Mouse (Mus musculus): ENCODE measurements around the gene Zfp36l1.

Gene Zfp36l1

DNA sequence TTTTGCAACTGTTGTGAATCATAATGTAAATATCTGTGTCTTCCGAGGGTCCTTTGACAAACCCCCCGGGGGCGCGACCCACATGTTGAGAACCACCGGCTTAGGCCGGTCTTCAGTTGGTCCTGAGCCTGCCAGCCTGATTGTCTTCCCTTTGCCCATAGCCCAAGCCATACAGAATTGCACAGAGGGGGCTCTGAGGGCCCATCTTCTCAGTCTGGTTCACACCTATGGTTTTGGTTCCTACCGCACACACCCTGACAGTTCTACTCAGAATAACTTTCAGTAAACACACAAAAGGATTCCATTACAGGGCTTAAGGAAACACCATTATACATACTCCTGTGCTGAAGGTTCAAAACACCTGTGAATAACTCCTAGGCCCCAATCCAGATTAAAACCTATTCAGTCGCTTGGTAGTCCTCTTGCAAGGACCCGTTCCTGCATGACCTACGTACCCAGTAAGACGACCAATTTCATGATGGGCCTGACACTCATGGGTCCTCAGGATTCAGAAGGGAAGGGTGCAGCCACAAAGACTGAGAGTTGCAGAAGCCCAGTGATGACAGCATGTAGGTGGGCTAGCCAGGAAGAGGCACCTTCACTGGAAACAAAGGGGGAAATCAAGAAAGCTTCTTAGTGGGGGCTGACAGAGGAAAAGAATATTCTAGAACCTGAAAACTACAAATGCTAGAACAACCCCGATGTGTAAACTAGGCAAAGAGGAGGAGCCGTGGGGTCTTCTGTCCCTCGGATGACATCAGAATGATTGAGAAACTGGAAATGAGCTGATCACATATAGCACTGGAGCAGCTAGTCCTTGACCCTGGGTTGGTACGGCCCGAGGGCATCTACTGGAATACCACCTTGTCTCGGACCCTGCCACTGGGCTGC is 18.8 kb upstream of the Zfp36l1 start:
- DNase-seq (ENCODE audit: low spot score in 2 of 2) = no peak

DNA sequence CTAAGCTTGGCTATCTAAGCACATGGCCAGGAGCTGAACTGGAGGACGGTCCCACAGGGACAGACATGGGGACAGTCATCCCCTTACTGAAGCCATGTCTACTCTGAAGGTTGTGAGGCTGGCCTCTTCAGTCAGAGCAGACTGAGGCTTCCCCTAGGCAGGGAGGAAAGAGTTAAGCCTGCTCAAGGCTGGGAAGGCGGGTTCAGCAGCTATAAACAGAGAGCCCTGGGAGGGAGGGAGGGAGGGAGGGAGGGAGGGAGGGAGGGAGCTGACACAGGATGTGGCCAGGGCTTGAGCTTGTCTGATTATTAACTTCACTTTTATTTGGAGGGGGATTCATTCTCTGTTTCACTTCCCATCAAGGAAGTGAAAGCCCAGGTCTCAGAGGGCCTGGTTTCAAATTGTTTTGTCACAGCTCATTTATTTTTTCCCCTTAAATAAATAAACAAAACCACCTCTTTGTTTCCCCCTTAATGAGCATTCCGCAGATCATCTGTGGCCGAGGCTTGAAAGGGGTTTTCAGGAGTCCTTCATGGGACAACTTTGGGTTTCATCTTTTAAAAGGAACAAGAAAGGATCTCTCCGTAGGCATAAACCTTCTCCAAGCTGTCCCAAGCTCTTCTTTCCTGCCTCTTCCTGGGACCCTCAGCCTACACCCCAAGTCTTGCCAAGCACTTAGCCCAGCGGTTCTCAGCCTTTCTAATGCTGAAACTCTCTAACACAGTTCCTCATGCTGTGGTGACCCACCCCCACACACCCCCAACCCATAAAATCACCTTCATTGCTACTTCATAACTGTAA is 17.9 kb upstream of the Zfp36l1 start:
- no peak for DNase-seq (ENCODE audit: low spot score in 2 of 2)

DNA sequence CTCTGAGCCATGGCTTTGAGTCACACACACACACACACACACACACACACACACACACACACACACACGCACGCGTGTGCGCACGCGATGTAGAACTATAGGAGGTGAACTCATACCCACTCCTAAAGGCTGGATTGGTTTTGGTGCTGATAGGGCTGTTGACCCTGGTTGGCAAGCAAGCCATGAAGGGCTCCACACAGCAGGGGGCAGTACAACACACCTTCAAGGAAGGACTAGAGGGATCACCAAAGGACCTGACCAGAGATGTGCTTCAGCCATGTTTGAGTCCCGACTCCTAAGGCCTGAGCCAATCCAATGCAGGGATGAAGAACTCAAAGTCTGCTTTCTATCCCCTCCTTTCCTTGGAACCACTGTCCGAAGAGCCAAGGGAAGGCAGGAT is 16.7 kb upstream of the Zfp36l1 start:
- no peak for DNase-seq (ENCODE audit: low spot score in 2 of 2)

DNA sequence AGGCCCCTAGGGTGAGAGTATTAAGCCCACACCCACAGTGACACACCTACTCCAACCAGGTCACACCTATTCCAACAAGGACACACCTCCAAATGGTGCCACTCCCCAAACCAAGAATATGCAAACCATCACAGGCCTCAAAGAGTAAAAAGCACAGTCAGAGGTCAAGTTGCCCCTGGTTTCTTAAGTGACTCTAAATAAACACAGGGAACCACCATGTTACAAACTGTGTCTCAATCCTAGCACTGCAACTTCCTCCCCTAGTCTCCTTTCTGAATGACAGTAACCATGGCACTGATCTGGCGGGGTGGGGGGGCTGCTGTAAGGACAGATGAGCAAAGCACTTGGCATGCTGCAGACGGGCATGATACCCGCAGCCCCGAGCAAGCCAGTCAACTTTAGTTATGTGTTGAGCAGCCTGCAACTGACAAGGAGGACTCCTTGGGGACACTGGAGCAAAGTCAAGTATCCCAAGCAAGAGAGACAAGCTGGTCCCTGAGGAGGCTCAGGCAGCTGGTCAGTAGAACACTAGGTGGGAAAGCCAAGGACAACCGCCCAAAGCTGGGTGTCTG is 14.5 kb upstream of the Zfp36l1 start:
- DNase-seq (ENCODE audit: low spot score in 2 of 2) = no peak

DNA sequence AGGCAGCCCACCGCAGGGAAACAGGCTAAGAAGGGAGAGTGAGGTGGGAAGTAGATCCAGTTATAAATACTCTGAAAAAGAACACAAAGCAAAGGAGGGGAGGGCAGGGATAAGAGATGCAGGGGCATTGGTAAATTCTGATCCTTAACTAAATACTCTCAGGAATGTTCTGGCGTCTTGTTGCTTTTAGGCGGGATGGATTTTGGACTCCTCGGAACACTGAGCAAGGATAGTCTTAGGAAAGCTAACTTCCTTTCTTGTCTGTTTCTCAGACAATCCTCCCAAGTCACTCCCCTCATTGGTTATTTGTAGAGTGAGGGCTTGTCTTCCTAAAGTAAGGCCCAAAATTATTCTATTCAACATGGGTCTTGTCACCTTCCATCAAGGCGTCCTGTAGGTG is 12.5 kb upstream of the Zfp36l1 start:
- DNase-seq (ENCODE audit: low spot score in 2 of 2) = no peak

DNA sequence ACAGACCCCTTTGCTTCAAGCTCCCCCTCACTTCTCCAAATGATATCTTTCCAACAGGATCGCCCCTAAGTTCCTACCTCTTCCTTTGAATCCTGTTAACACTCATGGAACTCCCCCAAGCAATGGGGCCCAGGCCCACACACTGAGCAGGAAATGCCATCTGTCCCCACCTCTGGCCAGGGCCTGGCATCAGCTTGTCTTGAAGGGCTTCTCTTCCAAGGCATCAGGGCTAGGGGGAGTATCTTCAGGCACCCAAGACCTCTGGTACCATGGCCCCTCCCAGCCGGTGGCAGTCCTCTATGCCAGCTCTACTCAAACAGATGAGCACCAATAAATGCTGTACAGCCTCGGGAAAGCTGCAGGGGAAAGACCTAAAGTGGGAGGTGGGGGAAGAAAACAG is 11.9 kb upstream of the Zfp36l1 start:
- no peak for DNase-seq (ENCODE audit: low spot score in 2 of 2)

DNA sequence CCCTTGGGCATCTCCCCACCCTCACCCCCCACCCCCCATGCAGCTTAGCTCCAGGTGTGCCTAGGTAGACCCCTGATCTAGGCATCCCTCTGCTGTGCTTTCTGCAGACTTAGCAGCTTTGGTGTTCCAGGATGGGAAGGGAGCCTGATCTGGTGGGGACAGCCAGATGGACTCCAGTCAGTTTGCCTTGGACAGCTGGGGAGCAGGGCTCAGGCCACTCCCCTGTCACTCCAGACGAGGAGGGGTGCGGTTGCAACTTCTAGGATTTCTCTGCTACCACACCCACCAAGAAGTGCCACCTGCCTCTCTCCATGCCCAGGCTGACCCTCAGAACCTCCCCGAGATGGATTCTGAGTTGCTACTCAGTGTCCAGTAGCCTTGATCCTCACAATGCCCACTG is 11.4 kb upstream of the Zfp36l1 start:
- DNase-seq (ENCODE audit: low spot score in 2 of 2) = no peak

DNA sequence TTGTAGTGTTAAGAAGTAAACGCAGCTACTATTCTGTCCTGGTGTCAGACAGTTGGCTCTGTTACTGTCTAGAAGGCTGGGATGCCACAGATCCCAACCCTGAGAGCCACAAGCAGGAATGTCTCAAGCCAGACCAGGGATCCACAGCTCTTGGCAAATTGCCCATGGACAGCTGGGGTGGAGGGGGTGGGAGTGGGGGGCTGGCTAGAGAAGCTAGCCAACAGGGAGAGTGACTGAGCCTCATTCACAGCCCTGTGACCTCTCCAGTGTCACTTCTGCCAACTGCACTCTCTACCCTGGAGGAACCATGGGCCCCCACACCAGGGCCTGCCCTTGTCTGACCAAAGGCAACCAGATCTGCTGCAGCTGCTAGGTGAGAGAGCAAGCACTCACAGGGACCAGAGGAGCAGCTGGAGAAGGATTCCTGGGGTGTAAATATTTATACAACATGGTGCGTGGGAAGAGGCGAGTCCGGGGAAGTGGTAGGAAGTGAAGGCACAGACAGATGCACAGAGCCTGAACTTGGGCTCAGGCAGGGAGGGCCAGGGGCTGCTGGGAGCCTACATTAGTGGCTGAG is 10.5 kb upstream of the Zfp36l1 start:
- no peak for DNase-seq (ENCODE audit: low spot score in 2 of 2)

DNA sequence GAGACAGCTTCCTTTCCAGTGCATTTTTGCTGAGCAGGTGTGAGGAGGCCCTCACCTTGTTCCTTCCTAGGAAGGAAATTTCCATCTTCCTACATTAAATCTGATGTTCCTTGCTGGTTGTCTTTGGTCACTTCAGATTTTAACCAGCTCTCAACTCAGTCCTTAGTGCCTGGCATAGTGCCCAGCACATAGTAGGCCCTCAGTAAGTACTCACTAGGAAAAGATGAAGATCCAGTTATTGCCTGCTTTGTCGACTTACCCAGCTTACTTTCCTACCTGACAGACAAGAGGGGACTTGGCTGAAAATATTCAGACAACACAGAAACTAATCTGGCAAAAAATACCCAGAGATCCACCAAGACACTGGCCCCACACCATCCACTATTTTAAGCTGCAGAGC is 8.6 kb upstream of the Zfp36l1 start:
- no peak for DNase-seq (ENCODE audit: low spot score in 2 of 2)

DNA sequence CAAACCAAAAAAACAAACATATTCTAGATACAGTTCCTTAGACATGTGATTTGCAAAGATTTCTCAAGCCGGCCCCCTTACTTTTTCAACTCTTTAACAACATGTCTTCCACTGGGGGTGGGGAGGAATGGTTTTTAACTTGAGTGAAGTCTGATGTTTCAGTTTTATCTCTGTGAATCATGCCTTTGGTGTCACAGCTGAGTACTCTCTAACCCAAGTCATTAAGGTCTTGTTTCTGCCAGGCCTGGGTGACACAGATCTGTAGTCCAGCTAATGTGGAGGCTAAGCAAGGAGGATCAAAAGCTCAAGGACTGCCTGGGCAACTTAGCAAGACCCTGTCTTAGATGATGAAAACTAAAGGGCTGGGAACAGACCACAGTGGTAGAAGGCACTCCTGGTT is 5.8 kb upstream of the Zfp36l1 start:
- no peak for DNase-seq (ENCODE audit: low spot score in 2 of 2)

DNA sequence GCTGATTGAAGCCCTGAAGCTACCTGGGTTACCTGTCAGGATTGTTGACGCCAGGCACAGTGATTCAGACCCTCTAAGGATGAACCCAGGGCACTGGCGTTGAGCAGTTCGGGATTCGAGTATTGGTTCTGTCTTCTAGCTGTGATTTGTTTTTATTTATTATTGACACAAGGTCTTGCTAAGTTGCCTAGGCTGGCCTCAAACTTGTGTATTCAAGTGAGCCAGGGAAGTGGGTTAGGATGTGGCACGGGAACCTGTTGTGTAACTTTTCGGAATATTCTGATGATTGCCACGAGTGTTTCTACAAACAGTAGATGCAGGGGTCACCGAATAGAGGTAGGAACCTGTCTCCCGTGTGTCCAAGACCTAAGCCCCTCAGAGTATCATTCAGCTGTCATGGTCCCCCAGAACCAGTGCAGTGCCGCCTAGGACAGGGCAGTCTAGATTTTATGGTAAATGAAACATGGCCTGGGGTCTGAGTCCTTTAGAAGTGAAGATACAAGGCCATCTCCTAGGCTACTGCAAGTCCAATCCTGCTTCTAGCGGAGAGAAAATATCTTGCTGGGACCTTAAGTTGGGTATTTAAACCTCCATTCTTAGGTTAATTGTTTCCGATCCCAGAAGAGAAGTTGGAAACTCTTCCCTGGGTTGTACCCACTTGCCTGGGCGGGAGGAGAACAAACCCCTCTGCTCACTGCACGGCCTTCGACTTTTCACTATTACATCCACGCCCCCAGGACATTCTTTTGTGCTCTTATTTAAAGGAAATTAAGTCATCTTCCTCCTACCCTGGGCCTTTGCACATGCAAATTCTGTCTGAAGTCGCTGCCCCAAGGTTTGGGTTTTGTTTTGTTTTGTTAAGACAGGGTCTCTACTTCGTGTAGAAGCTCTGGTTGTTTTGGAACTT is 3.6 kb upstream of the Zfp36l1 start:
- no peak for DNase-seq (ENCODE audit: low spot score in 2 of 2)

DNA sequence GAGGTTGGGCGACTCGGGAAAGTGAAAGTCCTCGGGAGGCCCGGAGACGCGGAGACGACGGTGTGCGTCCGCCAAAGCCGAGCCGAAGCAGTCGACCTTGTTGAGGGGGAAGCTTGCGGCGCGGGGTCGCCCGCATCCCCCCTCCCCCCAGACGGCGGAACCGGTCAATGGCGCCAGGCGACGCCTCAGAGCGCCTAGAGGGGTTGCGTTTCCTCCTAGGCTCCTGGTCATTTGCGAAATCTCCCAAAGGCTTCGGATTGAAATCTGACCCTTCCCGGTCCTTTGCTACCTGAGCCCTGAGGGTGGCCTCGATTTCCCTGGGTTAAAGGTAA is 3.0 kb upstream of the Zfp36l1 start:
- no peak for DNase-seq (ENCODE audit: low spot score in 2 of 2)

DNA sequence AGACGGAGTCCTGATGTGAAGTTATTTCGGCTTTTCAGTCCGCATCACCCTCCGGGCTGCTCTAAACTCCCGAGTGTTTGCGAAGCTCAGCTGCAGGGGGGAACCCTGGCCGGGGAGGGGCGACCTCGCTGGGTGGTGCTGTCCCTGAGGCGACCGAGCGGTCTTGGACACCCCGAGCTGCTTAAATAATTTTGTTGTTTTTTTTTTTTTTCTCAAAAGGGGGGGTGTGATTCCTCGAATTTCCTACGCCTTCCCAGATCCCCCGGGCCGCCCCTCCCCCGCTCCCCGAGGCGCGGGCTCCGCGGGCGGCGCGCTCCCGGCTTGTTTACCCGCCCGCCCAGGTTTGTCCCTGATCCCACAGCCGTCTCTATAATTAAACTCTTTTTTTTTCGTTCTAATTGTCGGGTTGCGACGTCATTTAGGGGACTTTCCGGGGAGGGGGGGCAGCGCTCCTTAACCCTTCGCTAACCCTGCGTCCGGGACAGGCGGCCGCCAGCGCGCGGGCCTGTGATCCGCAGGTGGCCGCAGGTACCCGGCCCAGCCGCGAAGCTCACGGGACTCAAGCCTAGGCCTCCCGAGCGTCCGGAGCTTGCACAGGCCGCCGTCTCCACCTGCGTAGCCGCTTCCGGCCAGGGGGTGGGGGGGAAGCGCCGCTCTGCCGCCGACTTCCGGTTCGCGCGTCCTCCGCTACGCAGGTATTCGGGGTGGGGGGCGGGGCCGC is 2.5 kb upstream of the Zfp36l1 start:
- DNase-seq (ENCODE audit: low spot score in 2 of 2) = peak; percentile 77 to 84

DNA sequence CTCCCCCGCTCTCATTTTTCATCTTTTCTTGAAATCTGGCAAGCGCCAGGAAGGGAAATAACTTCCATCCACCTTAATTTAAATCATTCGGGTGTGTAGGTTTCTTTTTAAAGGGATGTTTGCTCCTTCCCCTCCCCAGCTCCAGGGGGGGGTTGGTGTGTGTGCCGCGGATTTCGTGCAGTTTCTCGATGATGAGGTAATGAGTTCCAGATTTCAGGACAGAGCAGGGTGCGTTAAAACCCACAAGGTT is 2.0 kb upstream of the Zfp36l1 start:
- no peak for DNase-seq (ENCODE audit: low spot score in 2 of 2)

DNA sequence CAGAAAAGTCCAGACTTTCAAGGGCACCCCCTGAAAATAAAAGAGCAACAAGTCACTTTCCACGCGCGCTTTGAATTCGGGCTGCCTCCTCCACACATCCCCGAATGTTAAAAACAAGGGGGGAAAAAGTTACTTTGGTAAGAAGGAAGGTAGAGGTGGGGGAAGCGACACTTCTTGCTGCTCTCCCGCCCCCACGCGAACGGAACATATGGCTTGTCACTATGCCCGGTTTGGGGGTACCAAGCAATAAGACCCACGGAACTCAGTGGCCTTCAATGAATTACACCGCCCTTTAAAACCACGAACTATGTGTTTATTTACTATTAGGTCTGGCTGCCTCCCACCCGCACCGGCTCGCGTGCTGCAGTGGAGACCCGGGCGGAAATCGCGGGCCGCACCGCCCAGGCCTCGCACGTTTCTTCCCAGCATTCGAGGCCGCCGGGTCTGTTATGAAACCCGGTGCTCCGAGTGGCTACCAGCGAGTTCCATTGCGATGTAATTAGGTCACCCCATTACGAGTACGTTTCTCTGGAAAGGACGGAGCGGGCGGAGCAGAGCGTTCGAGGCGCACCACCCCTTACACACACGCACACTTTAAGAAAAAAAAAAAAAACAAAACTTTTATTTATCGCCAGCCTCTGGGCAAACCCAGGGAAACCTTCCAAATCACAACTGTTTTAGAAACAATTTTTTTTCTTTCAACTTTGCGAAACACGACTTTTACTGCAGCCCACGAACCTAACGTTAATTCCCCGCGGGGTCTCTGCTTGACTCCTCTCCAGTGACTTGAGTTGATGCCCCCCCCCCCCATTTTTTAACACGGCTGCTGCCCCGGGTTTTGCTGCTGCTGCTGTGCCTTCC is 1.4 kb upstream of the Zfp36l1 start:
- DNase-seq (ENCODE audit: low spot score in 2 of 2) = peak; percentile 73 to 86

DNA sequence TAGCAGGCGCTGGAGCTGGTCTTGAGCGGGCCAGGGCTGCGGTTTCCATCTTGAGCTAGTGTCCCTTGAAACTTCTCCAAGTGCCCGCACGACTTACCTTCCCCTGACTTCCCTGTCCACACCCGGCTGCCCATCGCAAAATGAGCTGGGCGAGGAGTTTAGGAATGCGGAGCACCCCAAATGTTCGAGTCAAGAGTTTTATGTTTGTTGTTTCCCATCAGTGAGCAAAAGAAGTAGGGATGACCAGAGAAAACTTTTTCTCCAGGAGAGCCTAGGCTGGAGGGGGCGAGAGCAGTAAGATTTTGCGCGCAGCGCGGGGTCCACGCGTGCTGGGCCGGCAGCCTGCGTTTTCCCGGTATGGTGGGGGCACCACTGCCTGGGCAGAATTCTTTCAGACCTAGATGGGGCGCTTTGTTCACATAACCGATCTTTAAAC is 791 bp upstream of the Zfp36l1 start:
- DNase-seq (ENCODE audit: low spot score in 2 of 2) = peak; percentile 54 to 55

DNA sequence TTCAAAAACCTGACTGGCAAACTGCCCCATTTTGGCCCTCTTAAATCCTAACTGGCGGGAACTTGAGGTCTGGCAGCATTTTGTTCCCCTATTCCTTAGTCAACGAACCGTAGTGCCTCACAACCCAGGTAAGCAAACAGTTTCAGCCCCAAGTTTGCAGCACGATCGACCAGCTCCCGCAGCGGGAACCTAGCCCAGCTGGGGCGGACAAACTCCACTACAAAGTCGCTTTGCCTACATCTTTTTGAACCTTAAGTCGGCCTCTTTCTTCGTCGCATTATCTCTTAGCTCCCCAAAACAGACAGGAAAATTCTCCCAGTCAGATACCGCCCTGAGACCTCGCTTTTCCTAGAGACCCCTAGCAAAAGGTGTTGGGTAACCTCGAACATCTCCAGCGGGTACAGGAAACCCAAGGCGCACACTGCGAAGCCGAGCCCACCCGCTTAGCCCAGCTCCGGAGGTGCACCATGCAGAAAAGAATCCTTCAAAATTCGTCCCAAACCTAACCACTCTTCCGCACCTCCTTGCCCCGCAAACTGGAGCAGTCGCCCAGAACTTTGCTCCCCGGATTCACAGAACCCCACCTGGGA is 647 bp downstream of the Zfp36l1 start:
- DNase-seq (ENCODE audit: low spot score in 2 of 2) = no peak

DNA sequence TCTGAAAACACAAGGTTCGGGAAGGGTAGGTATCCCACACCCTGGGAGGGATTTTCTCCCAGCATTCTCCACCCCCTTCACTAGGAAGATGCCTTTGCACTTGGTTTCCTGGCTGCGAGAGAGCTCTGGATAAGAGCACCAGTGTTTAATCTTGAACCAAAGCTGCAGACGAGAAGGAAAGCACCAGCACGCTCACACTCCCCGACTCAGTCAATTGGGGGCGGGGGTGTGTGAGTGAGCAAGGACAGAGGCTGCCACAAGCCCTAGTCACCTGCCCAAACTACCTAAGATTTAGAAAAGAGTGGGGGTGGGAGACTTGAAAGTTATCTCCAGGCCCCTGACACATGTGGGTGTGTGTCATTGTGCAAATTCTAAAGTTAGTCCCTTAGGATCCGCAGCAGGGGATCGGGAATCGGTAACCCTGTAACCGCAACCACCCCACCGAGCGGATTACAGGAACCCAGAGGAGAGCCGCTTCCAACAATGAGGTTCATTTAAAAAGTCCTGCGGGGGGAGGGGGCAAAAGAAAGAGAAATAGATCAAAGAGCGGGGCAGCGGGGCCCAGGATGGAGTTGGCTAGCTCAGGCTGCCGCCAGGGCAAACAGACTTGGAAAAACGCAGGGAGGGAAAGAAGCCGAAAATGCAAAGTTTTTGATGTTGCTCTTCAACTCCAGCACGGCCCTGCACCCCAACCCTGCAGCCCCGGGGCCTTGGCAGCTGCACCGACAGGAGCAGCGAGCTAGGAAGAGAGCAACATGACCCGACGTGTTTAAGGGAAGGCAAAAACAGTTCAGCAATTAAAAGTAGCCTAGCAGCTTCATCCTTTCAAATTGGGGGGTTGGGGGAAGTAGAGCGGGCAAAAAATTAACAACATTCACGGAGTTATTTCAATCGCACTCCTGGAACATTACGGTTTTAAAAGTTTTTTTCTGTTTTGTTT is 1.4 kb downstream of the Zfp36l1 start:
- DNase-seq (ENCODE audit: low spot score in 2 of 2) = peak in 1 of 2 experiments; percentile 31

DNA sequence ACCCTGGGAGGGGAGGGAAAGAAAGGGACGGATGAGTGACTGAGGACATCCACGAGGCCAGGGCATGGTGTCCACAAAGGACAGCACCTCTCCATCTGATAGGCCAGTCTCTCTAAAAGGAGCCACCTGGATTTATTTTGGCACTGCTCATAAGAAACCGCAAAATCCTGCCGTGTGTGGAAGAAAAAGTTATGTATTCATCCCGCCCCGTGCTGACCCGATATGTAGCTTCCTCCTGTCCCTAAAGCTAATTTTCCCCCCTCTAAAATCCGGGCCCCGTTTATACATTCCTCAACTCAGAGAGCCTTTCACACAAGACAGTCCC is 2.3 kb downstream of the Zfp36l1 start:
- DNase-seq (ENCODE audit: low spot score in 2 of 2) = no peak
